Mouse (Mus musculus) cerebellum, adult 2 months (tissue): Measurements from ENCODE around the gene Stard3.

Experiments used
- CTCF ChIP-seq: fragments of 200-500 bp; IDR thresholded peaks from 2 replicates; pipeline ENCODE4 v1.5.1; 2011; ENCODE audit warnings: low read depth, mild to moderate bottlenecking, control low read depth, low read length, moderate library complexity, borderline replicate concordance; ENCODE audit not compliant: insufficient read depth
- POLR2A ChIP-seq: fragments of 200-500 bp; IDR thresholded peaks from 2 replicates; pipeline ENCODE4 v1.6.1; 2011; ENCODE audit warnings: low read length, control low read depth, borderline replicate concordance; ENCODE audit not compliant: insufficient read depth

DNA sequence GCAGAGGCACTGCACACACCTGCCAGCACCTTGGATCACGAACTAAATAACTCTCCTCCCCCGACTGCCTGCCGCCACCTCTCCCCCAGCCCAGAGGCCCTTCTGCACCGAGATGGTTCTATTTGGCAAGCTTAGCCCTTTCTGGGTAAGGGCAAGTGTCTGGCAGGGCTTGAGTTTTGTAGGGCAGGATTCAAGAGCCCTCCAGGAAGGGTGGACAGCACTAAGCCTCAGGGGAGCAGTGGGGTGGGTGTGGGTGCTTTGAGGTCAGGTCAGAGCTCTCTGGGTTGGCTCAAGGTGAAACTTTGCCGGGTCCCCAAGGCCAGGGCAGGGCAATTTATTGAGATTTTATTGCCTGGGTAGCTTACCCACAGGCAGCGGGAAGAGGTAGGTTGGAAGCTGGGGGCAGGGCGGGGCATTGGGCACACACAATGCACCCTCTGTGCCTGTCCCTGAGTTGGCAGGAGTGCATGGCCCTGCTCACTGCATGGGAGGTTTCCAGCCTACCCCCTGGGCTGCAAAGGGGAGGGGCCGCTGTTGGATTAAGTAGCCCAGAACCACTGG is 4.4 kb upstream of the Stard3 start:
- TF ChIP-seq CTCF (no peak), POLR2A (no peak)
